Comparison of ENCODE assay signal across 7 mouse cellular contexts in the genomic region with DNA sequence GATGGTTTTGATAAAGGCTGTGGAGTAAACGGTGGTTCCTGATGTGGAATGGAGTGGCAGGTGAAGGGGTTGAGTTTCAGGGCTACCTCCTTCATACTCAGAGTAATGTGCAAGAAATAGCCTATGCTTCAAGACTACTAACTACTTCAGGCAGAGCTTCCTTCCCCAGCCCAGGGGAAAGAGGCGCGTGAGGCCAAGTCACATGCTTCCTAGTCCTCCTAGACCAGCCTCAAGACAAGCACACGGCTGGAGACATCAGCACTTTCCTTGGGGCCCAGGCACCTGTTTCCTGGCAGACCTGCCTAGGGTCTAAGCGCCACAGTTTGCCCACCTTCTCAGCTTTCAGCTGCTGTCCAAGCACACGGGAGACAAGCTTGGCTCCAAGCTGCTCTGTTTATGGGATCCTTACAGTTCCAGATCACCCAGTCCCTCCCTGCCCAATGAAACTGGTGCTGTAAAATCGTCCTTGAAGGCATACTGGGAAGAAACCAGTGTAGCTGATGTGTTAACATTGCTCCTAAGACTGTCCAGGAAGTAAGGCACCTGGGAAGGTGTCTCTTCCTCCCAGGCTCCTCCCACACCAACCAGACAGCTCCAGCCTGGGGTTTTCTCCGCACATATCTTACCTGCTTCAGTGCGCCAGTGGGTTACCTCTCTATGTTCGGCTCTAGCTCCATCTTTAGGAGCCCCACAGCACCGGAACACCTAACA. TPM values are rescaled to one million over a fixed set of nuclear protein-coding genes. Genes with fewer than 3 reads are reported as not detected.
DNase-seq lines count a peak whose midpoint lies in the region; ATAC-seq and TF ChIP-seq lines count a peak whose summit lies in the region.

No protein-coding gene starts in this region.

- no peak for TF ChIP-seq CTCF in intestine, postnatal 0 days (IDR thresholded peaks at IDR 0.05; ENCODE audit: low read depth)
- TF ChIP-seq CTCF in cerebellum, adult 2 months (IDR thresholded peaks at IDR 0.05; ENCODE audit: borderline replicate concordance, insufficient read depth, low read depth, low read length), result no peak

- no peak for TF ChIP-seq POLR2A in cerebellum, adult 2 months (IDR thresholded peaks at IDR 0.05; ENCODE audit: borderline replicate concordance, insufficient read depth, low read length)

- H3K9me3 ChIP-seq in embryonic facial prominence, embryonic 15.5 days (replicated peaks), result no peaks in the 10 kb centered on the region
- H3K9me3 ChIP-seq in intestine, postnatal 0 days (ENCODE audit: control insufficient read depth), result no peaks in the 10 kb centered on the region
- no peaks in the 10 kb centered on the region for H3K9me3 ChIP-seq in megakaryocyte, embryonic 14.5 days

- no peaks in the 10 kb centered on the region for H3K36me3 ChIP-seq in embryonic facial prominence, embryonic 15.5 days
- no peaks in the 10 kb centered on the region for H3K36me3 ChIP-seq in intestine, postnatal 0 days (ENCODE audit: control insufficient read depth, insufficient read depth)
- H3K36me3 ChIP-seq in megakaryocyte, embryonic 14.5 days (replicated peaks; ENCODE audit: low read length), result peaks cover 4% of the 10 kb centered on the region

- peak overlapping the region; percentile 35; the same call in 1 of the 2 replicates for H3K4me3 ChIP-seq in embryonic facial prominence, embryonic 15.5 days (replicated peaks)
- peak overlapping the region; percentile 14 for H3K4me3 ChIP-seq in intestine, postnatal 0 days (ENCODE audit: low read depth, low read length)
- peak overlapping the region; percentile 90 for H3K4me3 ChIP-seq in megakaryocyte, embryonic 14.5 days (replicated peaks)
- H3K4me3 ChIP-seq in cerebellum, adult 2 months (replicated peaks; ENCODE audit: insufficient read depth, low read depth, low read length), result no peak overlapping the region

- H3K27me3 ChIP-seq in embryonic facial prominence, embryonic 15.5 days, result peaks cover 52% of the 10 kb centered on the region
- H3K27me3 ChIP-seq in intestine, postnatal 0 days (replicated peaks; ENCODE audit: control insufficient read depth, insufficient read depth, low read length), result no peaks in the 10 kb centered on the region
- no peaks in the 10 kb centered on the region for H3K27me3 ChIP-seq in megakaryocyte, embryonic 14.5 days (replicated peaks)
- peaks cover 2% of the 10 kb centered on the region; the same call in 1 of the 2 replicates for H3K27me3 ChIP-seq in cerebellum, adult 2 months (ENCODE audit: control insufficient read depth, insufficient read depth, low read length)

- H3K27ac ChIP-seq in embryonic facial prominence, embryonic 15.5 days (replicated peaks), result no peak overlapping the region
- H3K27ac ChIP-seq in intestine, postnatal 0 days (ENCODE audit: low read depth, low read length), result peak overlapping the region; percentile 86
- H3K27ac ChIP-seq in cerebellum, adult 2 months (ENCODE audit: insufficient read depth, low read length), result no peak overlapping the region

- DNase-seq in cerebellum, adult 2 months, result no peak
- no peak for DNase-seq in layer of hippocampus, postnatal 10 days (ENCODE audit: low spot score in 2 of 2)
- no peak for DNase-seq in ovary, postnatal 36 days (ENCODE audit: low spot score)

- peaks cover 15% of the 10 kb centered on the region for H3K4me1 ChIP-seq in embryonic facial prominence, embryonic 15.5 days
- peaks cover 4% of the 10 kb centered on the region; the same call in 1 of the 2 replicates for H3K4me1 ChIP-seq in intestine, postnatal 0 days (replicated peaks; ENCODE audit: control insufficient read depth, insufficient read depth, low read length)
- peaks cover 94% of the 10 kb centered on the region for H3K4me1 ChIP-seq in megakaryocyte, embryonic 14.5 days
- peaks cover 3% of the 10 kb centered on the region; the same call in 1 of the 2 replicates for H3K4me1 ChIP-seq in cerebellum, adult 2 months (ENCODE audit: control insufficient read depth, insufficient read depth, low read length)

- peak; percentile 72 for ATAC-seq in activated CD4-positive, CD25-positive, alpha-beta regulatory T cell, adult 4 months
- no peak for ATAC-seq in embryonic facial prominence, embryonic 15.5 days (ENCODE audit: insufficient number of reproducible peaks, low FRiP score, low TSS enrichment, low read depth)
- ATAC-seq in intestine, postnatal 0 days, result peak; percentile 86

- no peak overlapping the region for H3K9ac ChIP-seq in embryonic facial prominence, embryonic 15.5 days
- H3K9ac ChIP-seq in intestine, postnatal 0 days (ENCODE audit: low read depth, low read length), result peak overlapping the region; percentile 55; the same call in 1 of the 2 replicates

- 11% methylated on average over 11 of the region's 11 CpGs for WGBS in embryonic facial prominence, embryonic 15.5 days
- 8% methylated on average over 11 of the region's 11 CpGs for WGBS in intestine, postnatal 0 days
- 29% methylated on average over 11 of the region's 11 CpGs for WGBS in cerebellum, adult 2 months

- H3K4me2 ChIP-seq in embryonic facial prominence, embryonic 15.5 days (replicated peaks), result peak overlapping the region; percentile 77
- H3K4me2 ChIP-seq in intestine, postnatal 0 days (replicated peaks; ENCODE audit: low read depth), result peak overlapping the region; percentile 74

RNA-seq across cellular contexts. Expression of gene Pdzk1ip1, which starts 8.1 kb away (rescaled TPM):
- 10 to 100 TPM; 31.4 to 40.8 TPM for polyA plus RNA-seq in activated CD4-positive, CD25-positive, alpha-beta regulatory T cell, adult 4 months (2017; shearing (Covaris generic))
- 59.3 and 69.2 TPM in 2 replicates for polyA plus RNA-seq in embryonic facial prominence, embryonic 15.5 days (2015; fragmentation: Nextera tagmentation; extraction: Ambion mirVana)
- polyA plus RNA-seq in intestine, postnatal 0 days (2015; fragmentation: Nextera tagmentation; extraction: Ambion mirVana), result 358 and 402 TPM in 2 replicates
- polyA plus RNA-seq in megakaryocyte, embryonic 14.5 days (2012; ENCODE audit: insufficient read depth, low replicate concordance), result 2.2 and 5.1 TPM in 2 replicates
- polyA plus RNA-seq in cerebellum, adult 2 months (2012; rRNA removed), result 0.74 and 1.0 TPM in 2 replicates
- total RNA-seq in layer of hippocampus, postnatal 10 days (2021), result under 1 TPM; 0.42 to 0.57 TPM

RNA-seq across cellular contexts. Expression of gene Cyp4x1, which starts 37.5 kb away (rescaled TPM):
- polyA plus RNA-seq in activated CD4-positive, CD25-positive, alpha-beta regulatory T cell, adult 4 months (2017; shearing (Covaris generic)), result not detected
- polyA plus RNA-seq in embryonic facial prominence, embryonic 15.5 days (2015; fragmentation: Nextera tagmentation; extraction: Ambion mirVana), result 0.07 and 0.15 TPM in 2 replicates
- polyA plus RNA-seq in intestine, postnatal 0 days (2015; fragmentation: Nextera tagmentation; extraction: Ambion mirVana), result 0.21 TPM in 2 replicates
- 0.38 TPM in 1 of 2 replicates, not detected in the other for polyA plus RNA-seq in megakaryocyte, embryonic 14.5 days (2012; ENCODE audit: insufficient read depth, low replicate concordance)
- 6.6 and 7.4 TPM in 2 replicates for polyA plus RNA-seq in cerebellum, adult 2 months (2012; rRNA removed)
- 10 to 100 TPM; 12.0 to 13.2 TPM for total RNA-seq in layer of hippocampus, postnatal 10 days (2021)

RNA-seq across cellular contexts. Expression of gene Tal1, which starts 40.4 kb away (rescaled TPM):
- polyA plus RNA-seq in activated CD4-positive, CD25-positive, alpha-beta regulatory T cell, adult 4 months (2017; shearing (Covaris generic)), result not detected
- polyA plus RNA-seq in embryonic facial prominence, embryonic 15.5 days (2015; fragmentation: Nextera tagmentation; extraction: Ambion mirVana), result 0.71 and 1.00 TPM in 2 replicates
- 0.22 and 0.27 TPM in 2 replicates for polyA plus RNA-seq in intestine, postnatal 0 days (2015; fragmentation: Nextera tagmentation; extraction: Ambion mirVana)
- 106 and 219 TPM in 2 replicates for polyA plus RNA-seq in megakaryocyte, embryonic 14.5 days (2012; ENCODE audit: insufficient read depth, low replicate concordance)
- polyA plus RNA-seq in cerebellum, adult 2 months (2012; rRNA removed), result 2.1 and 2.7 TPM in 2 replicates
- total RNA-seq in layer of hippocampus, postnatal 10 days (2021), result 1 to 10 TPM; 2.0 to 2.6 TPM

Comparison
In these comparisons a context has a peak if more than half of its experiments do, and no peak if none do; other contexts are left out.
1. RNA of gene Tal1, which starts 40.4 kb away (polyA plus RNA-seq): 106 to 219 TPM in megakaryocyte, embryonic 14.5 days; 2.1 to 2.7 TPM in cerebellum, adult 2 months, 0.71 to 1.00 TPM in embryonic facial prominence, embryonic 15.5 days, 0.22 to 0.27 TPM in intestine, postnatal 0 days and not detected in activated CD4-positive, CD25-positive, alpha-beta regulatory T cell, adult 4 months; every median in the first group is over 10 times any median in the second.